Mouse (Mus musculus) cerebellum, adult 2 months (tissue): ENCODE results near the gene Gm7030.

Experiments
- CTCF ChIP-seq: fragments of 200-500 bp; IDR thresholded peaks from 2 replicates; pipeline ENCODE4 v1.5.1; 2011; ENCODE audit warnings: low read depth, mild to moderate bottlenecking, control low read depth, low read length, moderate library complexity, borderline replicate concordance; ENCODE audit not compliant: insufficient read depth
- POLR2A ChIP-seq: fragments of 200-500 bp; IDR thresholded peaks from 2 replicates; pipeline ENCODE4 v1.6.1; 2011; ENCODE audit warnings: low read length, control low read depth, borderline replicate concordance; ENCODE audit not compliant: insufficient read depth

- TF ChIP-seq POLR2A (no peak), CTCF (no peak)
Measured at GRCm38 (mm10) chr17:36131516-36132265, 2.5 kb upstream of the Gm7030 start.
